Mouse (Mus musculus): ENCODE results near the gene Gnai3.

DNA sequence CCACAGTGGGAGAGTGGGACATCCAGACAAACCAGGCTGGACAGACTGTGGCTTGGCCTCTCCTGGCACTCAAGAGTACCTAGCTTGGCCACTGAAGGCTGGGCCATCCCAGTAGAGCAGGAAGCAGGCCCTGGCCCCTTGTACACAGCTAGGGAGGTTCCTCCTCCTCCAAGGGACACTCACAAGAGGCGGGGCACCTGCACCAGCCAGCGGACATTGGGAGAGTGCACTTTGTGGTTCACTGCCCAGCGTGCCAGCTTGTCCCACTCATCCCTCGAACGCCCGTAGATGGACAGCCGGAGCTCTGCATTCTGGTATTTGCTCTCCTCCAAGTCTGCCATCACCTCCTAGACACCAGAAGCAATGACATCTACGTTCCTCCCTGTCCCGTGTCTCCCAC lies 69.1 kb downstream of the Gnai3 start:
- TF ChIP-seq POLR2A (IDR thresholded peaks at IDR 0.05; ENCODE audit: extremely low read depth, insufficient read depth, low read length) (no peak), CTCF (IDR thresholded peaks at IDR 0.05; ENCODE audit: low read depth, low read length) (no peak)
